Mouse (Mus musculus): ENCODE measurements at regions not wholly inside any gene's neighbourhood (a gene's known extent, or its start where the extent isn't known, plus 50 kb on each side); places are given as distances from the start of the nearest gene placed in this dataset.

- no peak for ATAC-seq (replicated peaks; ENCODE audit: low FRiP score)
- Histone ChIP-seq H3K4me2 (no peak overlapping the region), H3K27ac (no peak overlapping the region), H3K4me1 (no peaks in the 10 kb centered on the region), H3K27me3 (no peaks in the 10 kb centered on the region), H3K9ac (no peak overlapping the region), H3K4me3 (replicated peaks) (no peak overlapping the region), H3K36me3 (no peaks in the 10 kb centered on the region), H3K9me3 (replicated peaks) (no peaks in the 10 kb centered on the region)
- 77% methylated on average over 6 of the region's 6 CpGs for WGBS
These were observed 285.0 kb upstream of the Gm21798 start for GRCm38 (mm10) chr15:64532260-64533120.

GRCm38 (mm10) chr15:64533169-64533795, 284.2 kb upstream of the Gm21798 start:
- H3K9me3 ChIP-seq (replicated peaks), result no peaks in the 10 kb centered on the region
- 66% methylated on average over 2 of the region's 2 CpGs for WGBS

GRCm38 (mm10) chr15:64534166-64534565, 283.3 kb upstream of the Gm21798 start:
- Histone ChIP-seq H3K9ac (no peak overlapping the region), H3K4me1 (no peaks in the 10 kb centered on the region), H3K4me3 (replicated peaks) (no peak overlapping the region), H3K27ac (no peak overlapping the region), H3K4me2 (no peak overlapping the region), H3K9me3 (replicated peaks) (no peaks in the 10 kb centered on the region), H3K27me3 (no peaks in the 10 kb centered on the region), H3K36me3 (no peaks in the 10 kb centered on the region)
- no peak for ATAC-seq (replicated peaks; ENCODE audit: low FRiP score)
- 51% methylated on average over 6 of the region's 6 CpGs for WGBS

More at GRCm38 (mm10) chr15:64533169-64533795, 284.2 kb upstream of the Gm21798 start:
- Histone ChIP-seq H3K27me3 (no peaks in the 10 kb centered on the region), H3K4me2 (no peak overlapping the region), H3K36me3 (no peaks in the 10 kb centered on the region), H3K9ac (no peak overlapping the region), H3K4me3 (replicated peaks) (no peak overlapping the region), H3K27ac (no peak overlapping the region), H3K4me1 (no peaks in the 10 kb centered on the region)
- ATAC-seq (replicated peaks; ENCODE audit: low FRiP score), result no peak

- H3K4me2 ChIP-seq, result no peak overlapping the region
- H3K4me3 ChIP-seq (replicated peaks), result no peak overlapping the region
- WGBS, result 67% methylated on average over 2 of the region's 2 CpGs
- ATAC-seq (replicated peaks; ENCODE audit: low FRiP score), result no peak
- H3K9ac ChIP-seq, result no peak overlapping the region
- no peaks in the 10 kb centered on the region for H3K27me3 ChIP-seq
- no peak overlapping the region for H3K27ac ChIP-seq
- no peaks in the 10 kb centered on the region for H3K4me1 ChIP-seq
- no peaks in the 10 kb centered on the region for H3K36me3 ChIP-seq
- H3K9me3 ChIP-seq (replicated peaks), result no peaks in the 10 kb centered on the region
These were observed 282.3 kb upstream of the Gm21798 start for GRCm38 (mm10) chr15:64535160-64535559.

- WGBS, result 75% methylated on average over 3 of the region's 3 CpGs
- H3K27me3 ChIP-seq, result no peaks in the 10 kb centered on the region
- no peak for ATAC-seq (replicated peaks; ENCODE audit: low FRiP score)
- H3K36me3 ChIP-seq, result no peaks in the 10 kb centered on the region
- no peak overlapping the region for H3K4me3 ChIP-seq (replicated peaks)
- no peaks in the 10 kb centered on the region for H3K4me1 ChIP-seq
- no peak overlapping the region for H3K9ac ChIP-seq
- H3K27ac ChIP-seq, result no peak overlapping the region
- no peak overlapping the region for H3K4me2 ChIP-seq
- no peaks in the 10 kb centered on the region for H3K9me3 ChIP-seq (replicated peaks)
These were observed 276.1 kb upstream of the Gm21798 start for GRCm38 (mm10) chr15:64541395-64541794.

GRCm38 (mm10) chr15:64542250-64542901, 275.1 kb upstream of the Gm21798 start:
- Histone ChIP-seq H3K9ac (no peak overlapping the region), H3K27me3 (no peaks in the 10 kb centered on the region), H3K4me3 (replicated peaks) (no peak overlapping the region), H3K4me2 (no peak overlapping the region), H3K36me3 (no peaks in the 10 kb centered on the region), H3K9me3 (replicated peaks) (no peaks in the 10 kb centered on the region), H3K27ac (no peak overlapping the region), H3K4me1 (no peaks in the 10 kb centered on the region)
- 80% methylated on average over 8 of the region's 8 CpGs for WGBS
- ATAC-seq (replicated peaks; ENCODE audit: low FRiP score), result no peak

GRCm38 (mm10) chr15:64542908-64543307, 274.6 kb upstream of the Gm21798 start:
- 84% methylated on average over 1 of the region's 1 CpGs for WGBS
- no peak overlapping the region for H3K4me2 ChIP-seq
- no peaks in the 10 kb centered on the region for H3K9me3 ChIP-seq (replicated peaks)
- ATAC-seq (replicated peaks; ENCODE audit: low FRiP score), result no peak
- no peak overlapping the region for H3K9ac ChIP-seq
- no peaks in the 10 kb centered on the region for H3K36me3 ChIP-seq
- no peaks in the 10 kb centered on the region for H3K4me1 ChIP-seq
- H3K27ac ChIP-seq, result no peak overlapping the region
- no peaks in the 10 kb centered on the region for H3K27me3 ChIP-seq
- H3K4me3 ChIP-seq (replicated peaks), result no peak overlapping the region

- Histone ChIP-seq H3K9ac (no peak overlapping the region), H3K4me2 (no peak overlapping the region), H3K27ac (no peak overlapping the region), H3K4me1 (no peaks in the 10 kb centered on the region), H3K4me3 (replicated peaks) (no peak overlapping the region), H3K27me3 (no peaks in the 10 kb centered on the region), H3K36me3 (no peaks in the 10 kb centered on the region), H3K9me3 (replicated peaks) (no peaks in the 10 kb centered on the region)
- no peak for ATAC-seq (replicated peaks; ENCODE audit: low FRiP score)
These were observed 271.5 kb upstream of the Gm21798 start for GRCm38 (mm10) chr15:64546035-64546434.

GRCm38 (mm10) chr15:64557540-64557939, 260.0 kb upstream of the Gm21798 start:
- H3K4me1 ChIP-seq, result no peaks in the 10 kb centered on the region

GRCm38 (mm10) chr15:64558220-64558619, 259.3 kb upstream of the Gm21798 start:
- WGBS, result 76% methylated on average over 1 of the region's 1 CpGs

More at GRCm38 (mm10) chr15:64557540-64557939, 260.0 kb upstream of the Gm21798 start:
- Histone ChIP-seq H3K27ac (no peak overlapping the region), H3K9me3 (replicated peaks) (no peaks in the 10 kb centered on the region), H3K27me3 (no peaks in the 10 kb centered on the region), H3K9ac (no peak overlapping the region), H3K36me3 (no peaks in the 10 kb centered on the region), H3K4me3 (replicated peaks) (no peak overlapping the region), H3K4me2 (no peak overlapping the region)
- no peak for ATAC-seq (replicated peaks; ENCODE audit: low FRiP score)
- 87% methylated on average over 2 of the region's 2 CpGs for WGBS

GRCm38 (mm10) chr15:64562431-64563111, 254.9 kb upstream of the Gm21798 start:
- Histone ChIP-seq H3K9me3 (replicated peaks) (no peaks in the 10 kb centered on the region), H3K4me3 (replicated peaks) (no peak overlapping the region), H3K4me2 (no peak overlapping the region), H3K27ac (no peak overlapping the region), H3K9ac (no peak overlapping the region), H3K27me3 (no peaks in the 10 kb centered on the region), H3K4me1 (no peaks in the 10 kb centered on the region), H3K36me3 (no peaks in the 10 kb centered on the region)
- WGBS, result 80% methylated on average over 3 of the region's 3 CpGs
- ATAC-seq (replicated peaks; ENCODE audit: low FRiP score), result no peak

More at GRCm38 (mm10) chr15:64558220-64558619, 259.3 kb upstream of the Gm21798 start:
- no peaks in the 10 kb centered on the region for H3K9me3 ChIP-seq (replicated peaks)
- H3K4me1 ChIP-seq, result no peaks in the 10 kb centered on the region
- no peaks in the 10 kb centered on the region for H3K36me3 ChIP-seq
- no peak overlapping the region for H3K4me2 ChIP-seq
- no peaks in the 10 kb centered on the region for H3K27me3 ChIP-seq
- no peak overlapping the region for H3K4me3 ChIP-seq (replicated peaks)
- H3K9ac ChIP-seq, result no peak overlapping the region
- no peak overlapping the region for H3K27ac ChIP-seq
- no peak for ATAC-seq (replicated peaks; ENCODE audit: low FRiP score)

- no peaks in the 10 kb centered on the region for H3K4me1 ChIP-seq
- no peaks in the 10 kb centered on the region for H3K36me3 ChIP-seq
- no peak overlapping the region for H3K4me3 ChIP-seq (replicated peaks)
- H3K9me3 ChIP-seq (replicated peaks), result no peaks in the 10 kb centered on the region
- 76% methylated on average over 3 of the region's 3 CpGs for WGBS
- H3K4me2 ChIP-seq, result no peak overlapping the region
- ATAC-seq (replicated peaks; ENCODE audit: low FRiP score), result no peak
- H3K27ac ChIP-seq, result no peak overlapping the region
- no peaks in the 10 kb centered on the region for H3K27me3 ChIP-seq
- H3K9ac ChIP-seq, result no peak overlapping the region
These were observed 252.8 kb upstream of the Gm21798 start for GRCm38 (mm10) chr15:64564703-64565102.
